Mouse (Mus musculus) megakaryocyte, adult 5-6 weeks (primary cell): Measurements from ENCODE around the gene Gm10282. TPM values are rescaled to one million over a fixed set of nuclear protein-coding genes. Genes with fewer than 3 reads are reported as not detected.

Experiments
- ATAC-seq: 2 replicates; pipeline ENCODE4 v1.8.0; 2016; ENCODE audit warnings: mild to moderate bottlenecking, inconsistent platforms; ENCODE audit not compliant: poor library complexity, severe bottlenecking
- total RNA-seq, 2 experiments: library from RNA; stranded (forward) in 1 of 2; stranded (reverse) in 1 of 2; fragments of 153-499, 151-499 nt in 1 of 2; fragments of 221-1000, 200-1000 nt in 1 of 2; gene quantifications; 2 replicates each; pipeline versions ENCODE4 v1.2.3 to v1.2.4; 2015 to 2017

Gene Gm10282
- 40.0 and 43.6 TPM in 2 replicates for total RNA-seq (2015)
- total RNA-seq (2017): 40.6 and 43.1 TPM in 2 replicates

- no peak for ATAC-seq
Measured at GRCm38 (mm10) chr8:72305210-72305905, at the start of gene Gm10282. Gene Gm10282, minus strand, starts transcription at chr8:72305260.

GRCm38 (mm10) chr8:72354272-72354671 is 49.2 kb upstream of the Gm10282 start:
- ATAC-seq: peak; percentile 70

GRCm38 (mm10) chr8:72353700-72354045 is 48.6 kb upstream of the Gm10282 start:
- ATAC-seq: no peak

GRCm38 (mm10) chr8:72352951-72353699 is 48.1 kb upstream of the Gm10282 start:
- ATAC-seq: no peak

- ATAC-seq: no peak
Measured at GRCm38 (mm10) chr8:72351405-72352005, 46.4 kb upstream of the Gm10282 start.

- ATAC-seq: peak; percentile 70
Measured at GRCm38 (mm10) chr8:72350727-72351126, 45.7 kb upstream of the Gm10282 start.

GRCm38 (mm10) chr8:72349838-72350237 is 44.8 kb upstream of the Gm10282 start:
- ATAC-seq: peak; percentile 38

- no peak for ATAC-seq
Measured at GRCm38 (mm10) chr8:72348956-72349355, 43.9 kb upstream of the Gm10282 start.

- 0 out of 2 replicates have a peak, but pooled peaks have one; percentile 8 for ATAC-seq
Measured at GRCm38 (mm10) chr8:72348114-72348513, 43.1 kb upstream of the Gm10282 start.

GRCm38 (mm10) chr8:72347553-72347952 is 42.5 kb upstream of the Gm10282 start:
- ATAC-seq: peak; percentile 23; the same call in 1 of the 2 replicates

GRCm38 (mm10) chr8:72343725-72344124 is 38.7 kb upstream of the Gm10282 start:
- 0 out of 2 replicates have a peak, but pooled peaks have one; percentile 28 for ATAC-seq

- ATAC-seq: no peak
Measured at GRCm38 (mm10) chr8:72342556-72343300, 37.7 kb upstream of the Gm10282 start.

- no peak for ATAC-seq
Measured at GRCm38 (mm10) chr8:72337034-72337433, 32.0 kb upstream of the Gm10282 start.

GRCm38 (mm10) chr8:72336273-72336672 is 31.2 kb upstream of the Gm10282 start:
- ATAC-seq: no peak

- ATAC-seq: no peak
Measured at GRCm38 (mm10) chr8:72334144-72334641, 29.1 kb upstream of the Gm10282 start.

GRCm38 (mm10) chr8:72333429-72334143 is 28.5 kb upstream of the Gm10282 start:
- peak; percentile 45; the same call in 1 of the 2 replicates for ATAC-seq

GRCm38 (mm10) chr8:72331631-72332030 is 26.6 kb upstream of the Gm10282 start:
- ATAC-seq: no peak

- no peak for ATAC-seq
Measured at GRCm38 (mm10) chr8:72330806-72331516, 25.9 kb upstream of the Gm10282 start.

GRCm38 (mm10) chr8:72329116-72329515 is 24.1 kb upstream of the Gm10282 start:
- no peak for ATAC-seq
